Mouse (Mus musculus) midbrain, embryonic 16.5 days (tissue): ENCODE data around the gene Pvr. TPM values are rescaled to one million over a fixed set of nuclear protein-coding genes. Genes with fewer than 3 reads are reported as not detected.

Source experiments
- ATAC-seq: fragments of 200-750 bp; cut with Nextera tagmentation; 2 replicates; pipeline ENCODE4 v1.8.0; 2017; ENCODE audit warnings: moderate TSS enrichment
- H3K27ac ChIP-seq: fragments of 300-500 bp; sonication (generic); 2 replicates; pipeline ENCODE4 v1.5.1; 2014; ENCODE audit warnings: mild to moderate bottlenecking, low read length, mixed read lengths
- H3K27me3 ChIP-seq: fragments of 300-500 bp; sonication (generic); 2 replicates; pipeline ENCODE4 v1.6.1; 2014; ENCODE audit warnings: low read depth, low read length, mixed read lengths; ENCODE audit not compliant: control insufficient read depth, insufficient read depth
- H3K36me3 ChIP-seq: fragments of 300-500 bp; sonication (generic); 2 replicates; pipeline ENCODE4 v1.6.1; 2014; ENCODE audit warnings: mild to moderate bottlenecking, low read length, moderate library complexity, mixed read lengths; ENCODE audit not compliant: control insufficient read depth, insufficient read depth
- H3K4me1 ChIP-seq: fragments of 300-500 bp; sonication (generic); 2 replicates; pipeline ENCODE4 v1.6.1; 2014; ENCODE audit warnings: mild to moderate bottlenecking, low read length, mixed read lengths; ENCODE audit not compliant: control insufficient read depth, insufficient read depth
- H3K4me2 ChIP-seq: fragments of 300-500 bp; sonication (generic); 2 replicates; pipeline ENCODE4 v1.6.1; 2014; ENCODE audit warnings: mild to moderate bottlenecking, low read length, mixed read lengths
- H3K4me3 ChIP-seq: fragments of 300-500 bp; sonication (generic); 2 replicates; pipeline ENCODE4 v1.5.1; 2014; ENCODE audit warnings: low read depth, mild to moderate bottlenecking, low read length, moderate library complexity, mixed read lengths
- H3K9ac ChIP-seq: fragments of 300-500 bp; sonication (generic); 2 replicates; pipeline ENCODE4 v1.6.1; 2014; ENCODE audit warnings: low read depth, low read length, mixed read lengths
- H3K9me3 ChIP-seq: fragments of 300-500 bp; sonication (generic); replicated peaks from 2 replicates; pipeline ENCODE4 v1.6.1; 2014; ENCODE audit warnings: mild to moderate bottlenecking, low read length, mixed read lengths; ENCODE audit not compliant: control insufficient read depth, poor library complexity, severe bottlenecking
- WGBS: fragments of 180-500 bp; shearing (Covaris S2); extraction: QIAGEN DNeasy Blood & Tissue Kit; methylation state at CpG from one replicate; pipeline ENCODE4 v1.1.7; 2014; 5-methylcytosine and 5-hydroxymethylcytosine counted together
- polyA plus RNA-seq: library from polyadenylated mRNA; unstranded; fragments of >200 nt; fragmentation: Nextera tagmentation; extraction: Ambion mirVana; gene quantifications from 2 replicates; pipeline ENCODE4 v1.2.1, GENCODE M21; 2015

The Pvr gene
- polyA plus RNA-seq, 1 experiment from 2014 or later: 9.3 TPM

GRCm38 (mm10) chr7:19925376-19925775 is 4.4 kb upstream of the Pvr start:
- Histone ChIP-seq H3K27me3 (no peaks in the 10 kb centered on the region), H3K4me2 (no peak overlapping the region), H3K4me1 (no peaks in the 10 kb centered on the region), H3K9ac (no peak overlapping the region), H3K27ac (no peak overlapping the region), H3K4me3 (no peak overlapping the region), H3K36me3 (no peaks in the 10 kb centered on the region), H3K9me3 (no peaks in the 10 kb centered on the region)
- no peak for ATAC-seq
- WGBS: 67% methylated on average over 1 of the region's 1 CpGs

DNA sequence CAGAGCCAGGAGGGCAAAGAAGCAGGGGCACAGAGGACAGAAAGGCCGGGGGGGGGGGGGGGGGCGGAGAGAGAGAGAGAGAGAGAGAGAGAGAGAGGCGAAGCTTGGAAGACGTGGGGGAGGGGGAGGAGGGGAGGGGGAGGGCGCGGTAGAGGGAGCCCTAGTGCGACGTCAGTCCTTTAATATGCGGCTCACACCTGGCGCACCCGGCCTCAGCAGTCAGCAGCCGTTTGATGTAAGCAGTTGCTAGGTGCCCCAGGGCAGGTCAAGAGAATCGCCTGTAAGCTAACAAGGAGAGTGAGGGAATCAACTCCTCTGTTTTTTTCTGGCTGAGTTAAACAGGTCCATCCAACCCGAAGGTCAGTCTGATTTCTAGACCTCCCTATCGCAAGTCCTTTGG is 2.8 kb upstream of the Pvr start:
- peak overlapping the region; percentile 5; the same call in 1 of the 2 replicates for H3K4me2 ChIP-seq
- WGBS: 10% methylated on average over 9 of the region's 15 CpGs
- H3K27ac ChIP-seq: no peak overlapping the region
- ATAC-seq: no peak
- no peak overlapping the region for H3K9ac ChIP-seq
- peaks cover 4% of the 10 kb centered on the region for H3K4me1 ChIP-seq
- H3K36me3 ChIP-seq: no peaks in the 10 kb centered on the region
- no peaks in the 10 kb centered on the region for H3K27me3 ChIP-seq
- no peak overlapping the region for H3K4me3 ChIP-seq
- H3K9me3 ChIP-seq: no peaks in the 10 kb centered on the region

GRCm38 (mm10) chr7:19923354-19923753 is 2.4 kb upstream of the Pvr start:
- Histone ChIP-seq H3K4me1 (peaks cover 4% of the 10 kb centered on the region), H3K9ac (no peak overlapping the region), H3K4me2 (no peak overlapping the region), H3K36me3 (no peaks in the 10 kb centered on the region), H3K4me3 (no peak overlapping the region), H3K9me3 (no peaks in the 10 kb centered on the region), H3K27ac (no peak overlapping the region), H3K27me3 (no peaks in the 10 kb centered on the region)
- WGBS: 58% methylated on average over 2 of the region's 2 CpGs
- no peak for ATAC-seq

GRCm38 (mm10) chr7:19920166-19920505 is 824 bp downstream of the Pvr start:
- Histone ChIP-seq H3K4me2 (peak overlapping the region; percentile 52), H3K4me3 (peak overlapping the region; percentile 64), H3K36me3 (peaks cover 8% of the 10 kb centered on the region), H3K4me1 (peaks cover 4% of the 10 kb centered on the region), H3K27ac (no peak overlapping the region; the same call in 1 of the 2 replicates), H3K9ac (no peak overlapping the region), H3K27me3 (no peaks in the 10 kb centered on the region), H3K9me3 (no peaks in the 10 kb centered on the region)
- peak; percentile 59 for ATAC-seq
- WGBS: 22% methylated on average over 4 of the region's 4 CpGs

DNA sequence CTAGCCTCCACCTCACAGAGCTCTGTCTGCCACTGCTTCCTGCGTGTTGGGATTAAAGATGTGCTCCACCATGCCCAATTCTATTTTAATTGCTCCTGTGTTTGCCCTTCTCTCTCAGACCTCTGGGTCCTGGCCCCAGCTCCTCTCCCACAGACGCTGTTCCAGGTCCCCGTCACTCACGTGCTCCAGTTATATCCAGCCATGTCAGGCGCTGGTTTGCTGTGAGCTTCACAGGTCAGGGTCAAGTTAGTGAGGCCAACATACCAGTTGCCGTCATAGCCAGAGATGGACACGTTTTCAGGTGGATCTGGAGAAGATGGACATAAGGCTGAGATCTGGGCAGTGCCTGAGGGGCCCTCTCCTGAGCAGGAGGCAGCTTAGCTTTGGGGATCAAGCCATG is 6.4 kb downstream of the Pvr start:
- Histone ChIP-seq H3K4me1 (no peaks in the 10 kb centered on the region), H3K27ac (no peak overlapping the region), H3K4me2 (no peak overlapping the region), H3K4me3 (no peak overlapping the region), H3K27me3 (no peaks in the 10 kb centered on the region), H3K9me3 (no peaks in the 10 kb centered on the region), H3K36me3 (peaks cover 8% of the 10 kb centered on the region), H3K9ac (no peak overlapping the region)
- no peak for ATAC-seq
- WGBS: 92% methylated on average over 7 of the region's 7 CpGs

DNA sequence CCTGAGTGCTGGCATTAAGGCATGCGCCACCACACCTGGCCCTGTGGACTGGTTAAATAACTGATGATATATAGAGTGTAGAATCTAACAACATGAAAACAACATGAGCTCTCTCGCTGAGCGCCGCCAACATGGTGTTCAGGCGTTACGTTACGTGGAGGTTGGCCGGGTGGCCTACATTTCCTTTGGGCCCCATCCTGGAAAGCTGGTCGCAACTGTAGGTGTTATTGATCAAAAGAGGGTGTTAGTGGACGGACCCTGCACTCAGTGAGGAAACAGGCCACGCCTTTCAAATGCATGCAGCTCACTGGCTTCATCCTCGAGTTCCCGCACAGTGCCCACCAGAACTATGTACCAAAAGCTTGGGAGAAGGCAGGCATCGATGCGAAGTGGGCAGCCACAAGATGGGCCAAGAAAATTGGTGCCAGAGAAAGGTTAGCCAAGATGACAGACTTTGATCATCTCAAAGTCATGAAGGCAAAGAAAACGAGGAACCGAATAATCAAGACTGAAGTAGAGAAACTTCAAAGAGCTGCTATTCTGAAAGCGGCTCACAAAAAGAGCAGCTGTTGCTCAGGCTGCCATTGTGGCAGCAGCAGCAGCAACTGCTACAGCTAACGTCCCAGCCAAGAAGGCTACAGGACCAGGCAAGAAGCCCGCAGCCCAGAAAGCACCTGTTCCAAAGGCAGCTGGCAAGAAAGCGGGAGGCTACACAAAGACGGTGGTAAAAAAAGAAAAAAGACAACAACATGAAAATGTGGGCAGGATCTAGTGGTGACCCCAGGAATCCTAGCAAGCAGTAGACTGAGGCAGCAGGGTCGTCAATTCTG is 9.1 kb downstream of the Pvr start:
- H3K27ac ChIP-seq: no peak overlapping the region
- no peaks in the 10 kb centered on the region for H3K27me3 ChIP-seq
- 78% methylated on average over 23 of the region's 23 CpGs for WGBS
- no peaks in the 10 kb centered on the region for H3K4me1 ChIP-seq
- no peak overlapping the region for H3K4me3 ChIP-seq
- H3K9me3 ChIP-seq: no peaks in the 10 kb centered on the region
- peaks cover 19% of the 10 kb centered on the region for H3K36me3 ChIP-seq
- ATAC-seq: no peak
- no peak overlapping the region for H3K4me2 ChIP-seq
- no peak overlapping the region for H3K9ac ChIP-seq

DNA sequence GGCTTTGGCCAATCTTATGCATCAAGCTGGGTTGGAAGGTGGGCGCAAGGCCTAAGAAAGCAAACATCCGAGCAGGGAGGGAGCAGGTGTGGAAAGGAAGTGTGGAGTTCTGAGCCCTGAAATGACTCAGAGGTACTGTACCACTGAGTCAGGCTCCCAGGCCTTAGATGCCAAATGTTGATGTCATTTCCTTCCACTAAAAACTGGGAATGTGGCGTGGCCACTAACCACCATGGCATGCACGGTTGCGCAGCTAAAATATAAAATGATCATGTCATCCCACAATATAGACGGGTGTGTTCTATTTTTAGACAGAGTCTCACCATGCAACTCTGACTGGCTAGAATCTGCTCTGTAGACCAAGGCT is 9.7 kb downstream of the Pvr start:
- ATAC-seq: peak; percentile 26; the same call in 1 of the 2 replicates
- WGBS: 91% methylated on average over 6 of the region's 6 CpGs
- H3K4me2 ChIP-seq: no peak overlapping the region

DNA sequence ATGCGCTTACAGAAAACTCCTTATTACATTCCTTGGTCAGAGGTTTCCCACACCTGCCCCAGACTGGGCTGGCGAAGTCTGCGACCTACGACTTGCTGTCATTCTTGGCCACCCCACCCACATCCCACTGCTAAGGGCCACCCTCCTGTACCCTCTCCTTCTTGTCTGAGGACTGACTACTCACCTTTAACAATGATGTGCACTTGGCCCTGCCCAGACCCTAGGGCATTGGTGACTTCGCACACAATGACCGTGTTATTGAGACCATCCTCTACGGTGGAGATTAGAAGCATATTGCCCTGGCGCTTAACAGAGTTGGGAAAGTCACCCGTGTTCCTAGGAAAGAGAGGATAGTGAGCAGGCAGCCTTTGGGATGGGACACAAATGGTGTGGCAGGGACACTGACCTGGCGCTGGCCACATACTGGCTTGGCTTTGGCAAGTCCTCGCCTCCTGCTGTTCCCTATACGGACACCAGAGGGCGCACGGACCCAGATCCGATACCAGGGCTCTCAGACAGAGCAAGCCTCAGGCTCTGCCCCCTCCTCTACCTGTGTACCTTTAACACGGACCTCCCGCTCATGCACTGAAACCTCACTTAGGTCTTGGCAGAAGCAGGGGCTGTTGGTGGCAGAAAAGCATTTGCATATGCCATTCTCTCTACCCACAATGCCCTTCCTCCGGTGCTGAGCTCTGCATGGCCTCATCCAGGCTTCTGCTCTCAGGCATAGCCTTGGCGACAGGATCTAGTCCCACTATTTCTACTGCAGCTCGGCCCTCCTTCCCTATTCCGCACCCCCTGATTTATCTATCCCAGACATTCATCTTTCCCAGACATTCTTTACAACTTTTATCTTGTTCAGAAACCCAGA is 10.3 kb downstream of the Pvr start:
- H3K4me2 ChIP-seq: no peak overlapping the region
- H3K27me3 ChIP-seq: no peaks in the 10 kb centered on the region
- peak; percentile 83 for ATAC-seq
- H3K36me3 ChIP-seq: peaks cover 18% of the 10 kb centered on the region
- WGBS: 52% methylated on average over 21 of the region's 21 CpGs
- no peaks in the 10 kb centered on the region for H3K4me1 ChIP-seq
- H3K4me3 ChIP-seq: no peak overlapping the region
- peaks cover 6% of the 10 kb centered on the region for H3K9me3 ChIP-seq
- H3K9ac ChIP-seq: no peak overlapping the region
- no peak overlapping the region for H3K27ac ChIP-seq

More for the DNA sequence above, 9.7 kb downstream of the Pvr start:
- Histone ChIP-seq H3K36me3 (peaks cover 17% of the 10 kb centered on the region), H3K4me1 (no peaks in the 10 kb centered on the region), H3K4me3 (no peak overlapping the region), H3K27me3 (no peaks in the 10 kb centered on the region), H3K27ac (no peak overlapping the region), H3K9ac (no peak overlapping the region), H3K9me3 (peaks cover 3% of the 10 kb centered on the region)

- Histone ChIP-seq H3K27me3 (no peaks in the 10 kb centered on the region), H3K4me2 (no peak overlapping the region), H3K36me3 (no peaks in the 10 kb centered on the region), H3K9me3 (0 out of 2 replicates have a peak, but pooled peaks cover 6% of the 10 kb centered on the region), H3K4me1 (no peaks in the 10 kb centered on the region), H3K27ac (no peak overlapping the region), H3K4me3 (no peak overlapping the region), H3K9ac (no peak overlapping the region)
- WGBS: 49% methylated on average over 8 of the region's 8 CpGs
- no peak for ATAC-seq
These were observed 31.1 kb downstream of the Pvr start for GRCm38 (mm10) chr7:19889881-19890280.
